Mouse (Mus musculus) naive thymus-derived CD4-positive, alpha-beta T cell, adult 5 months (primary cell): ENCODE data around the gene Tiparp. TPM values are rescaled to one million over a fixed set of nuclear protein-coding genes. Genes with fewer than 3 reads are reported as not detected.

Experiments
- polyA plus RNA-seq: library from polyadenylated mRNA; unstranded; fragments of 100-300 nt; shearing (Covaris generic); gene quantifications from one replicate; pipeline ENCODE4 v1.2.1, GENCODE M21; 2017

The Tiparp gene
- 45.7 TPM for polyA plus RNA-seq

GRCm38 (mm10) chr3:65527691-65528601, at the start of gene Tiparp:
Gene Tiparp (plus strand): TSS chr3:65528410.

Other genes starting within 250 kb of the Tiparp start
- gene Ssr3, start 135.8 kb upstream of the Tiparp start, polyA plus RNA-seq, result 84.3 TPM
- not detected for gene Lekr1, start 137.8 kb downstream of the Tiparp start, polyA plus RNA-seq